Mouse (Mus musculus): ENCODE data around the gene Tsg101. TPM values are rescaled to one million over a fixed set of nuclear protein-coding genes. Genes with fewer than 3 reads are reported as not detected.

Gene Tsg101
- polyA plus RNA-seq, 1 experiment = 68.5 TPM

- no peaks in the 10 kb centered on the region for H3K36me3 ChIP-seq (ENCODE audit: control insufficient read depth, insufficient read depth)
- no peak overlapping the region for H3ac ChIP-seq (ENCODE audit: control insufficient read depth, insufficient read length)
- no peak for TF ChIP-seq MAX (IDR thresholded peaks at IDR 0.05; ENCODE audit: low read depth)
- TF ChIP-seq USF1 (IDR thresholded peaks at IDR 0.05; ENCODE audit: low read depth) = no peak
- no peak for TF ChIP-seq CEBPB (IDR thresholded peaks at IDR 0.05; ENCODE audit: insufficient read depth, poor library complexity, severe bottlenecking)
- TF ChIP-seq MYOD1 (IDR thresholded peaks at IDR 0.05; ENCODE audit: control insufficient read depth in 1 of 3, insufficient read length in 2 of 3, low read depth in 2 of 3) = no peak
- TF ChIP-seq MYOG (IDR thresholded peaks at IDR 0.05; ENCODE audit: control insufficient read depth in 1 of 3, insufficient read depth in 1 of 3, insufficient read length in 2 of 3, low read depth in 2 of 3) = no peak
- TF ChIP-seq REST (IDR thresholded peaks at IDR 0.05; ENCODE audit: insufficient read depth, insufficient read length) = no peak
- TF ChIP-seq POLR2A (IDR thresholded peaks at IDR 0.05; ENCODE audit: insufficient read length, low read depth) = no peak
- no peak for TF ChIP-seq E2F4 (IDR thresholded peaks at IDR 0.05; ENCODE audit: insufficient read depth)
- no peak for TF ChIP-seq POLR2AphosphoS2 (IDR thresholded peaks at IDR 0.05; ENCODE audit: insufficient read length, low read depth)
- TF ChIP-seq TCF12 (IDR thresholded peaks at IDR 0.05; ENCODE audit: insufficient read depth, poor library complexity, severe bottlenecking) = no peak
- no peak for TF ChIP-seq SRF (IDR thresholded peaks at IDR 0.05; ENCODE audit: control insufficient read depth, insufficient read length, low read depth)
- TF ChIP-seq TCF3 (IDR thresholded peaks at IDR 0.05; ENCODE audit: insufficient read length, low read depth) = no peak
- H3K4me3 ChIP-seq = no peak overlapping the region
- no peaks in the 10 kb centered on the region for H3K27me3 ChIP-seq (ENCODE audit: control insufficient read depth, insufficient read depth, insufficient read length)
- H3K4me2 ChIP-seq (ENCODE audit: low read depth) = no peak overlapping the region
- no peaks in the 10 kb centered on the region for H3K79me2 ChIP-seq (ENCODE audit: control insufficient read depth, insufficient read depth)
Observed at GRCm38 (mm10) chr7:46880992-46881391, 38.8 kb downstream of the Tsg101 start.

- no peak for TF ChIP-seq TCF3 (IDR thresholded peaks at IDR 0.05; ENCODE audit: insufficient read length, low read depth)
- H3K4me3 ChIP-seq = no peak overlapping the region
- H3K36me3 ChIP-seq (ENCODE audit: control insufficient read depth, insufficient read depth) = no peaks in the 10 kb centered on the region
- no peak overlapping the region for H3ac ChIP-seq (ENCODE audit: control insufficient read depth, insufficient read length)
- no peaks in the 10 kb centered on the region for H3K27me3 ChIP-seq (ENCODE audit: control insufficient read depth, insufficient read depth, insufficient read length)
- H3K79me2 ChIP-seq (ENCODE audit: control insufficient read depth, insufficient read depth) = no peaks in the 10 kb centered on the region
- H3K4me2 ChIP-seq (ENCODE audit: low read depth) = no peak overlapping the region
Observed at GRCm38 (mm10) chr7:46879851-46880250, 39.9 kb downstream of the Tsg101 start.

- no peak for TF ChIP-seq E2F4 (IDR thresholded peaks at IDR 0.05; ENCODE audit: insufficient read depth)
- TF ChIP-seq CEBPB (IDR thresholded peaks at IDR 0.05; ENCODE audit: insufficient read depth, poor library complexity, severe bottlenecking) = no peak
- no peak overlapping the region for H3K4me2 ChIP-seq (ENCODE audit: low read depth)
- no peaks in the 10 kb centered on the region for H3K27me3 ChIP-seq (ENCODE audit: control insufficient read depth, insufficient read depth, insufficient read length)
- no peaks in the 10 kb centered on the region for H3K79me2 ChIP-seq (ENCODE audit: control insufficient read depth, insufficient read depth)
- H3ac ChIP-seq (ENCODE audit: control insufficient read depth, insufficient read length) = no peak overlapping the region
- no peaks in the 10 kb centered on the region for H3K36me3 ChIP-seq (ENCODE audit: control insufficient read depth, insufficient read depth)
- no peak overlapping the region for H3K4me3 ChIP-seq
Observed at GRCm38 (mm10) chr7:46877255-46877654, 42.5 kb downstream of the Tsg101 start.

GRCm38 (mm10) chr7:46876841-46877240, 42.9 kb downstream of the Tsg101 start:
- H3K4me2 ChIP-seq (ENCODE audit: low read depth) = no peak overlapping the region
- TF ChIP-seq SRF (IDR thresholded peaks at IDR 0.05; ENCODE audit: control insufficient read depth, insufficient read length, low read depth) (no peak), MYOG (IDR thresholded peaks at IDR 0.05; ENCODE audit: control insufficient read depth in 1 of 3, insufficient read depth in 1 of 3, insufficient read length in 2 of 3, low read depth in 2 of 3) (no peak), MAX (IDR thresholded peaks at IDR 0.05; ENCODE audit: low read depth) (no peak), TCF12 (IDR thresholded peaks at IDR 0.05; ENCODE audit: insufficient read depth, poor library complexity, severe bottlenecking) (no peak), MYOD1 (IDR thresholded peaks at IDR 0.05; ENCODE audit: control insufficient read depth in 1 of 3, insufficient read length in 2 of 3, low read depth in 2 of 3) (no peak), USF1 (IDR thresholded peaks at IDR 0.05; ENCODE audit: low read depth) (no peak), TCF3 (IDR thresholded peaks at IDR 0.05; ENCODE audit: insufficient read length, low read depth) (no peak), CEBPB (IDR thresholded peaks at IDR 0.05; ENCODE audit: insufficient read depth, poor library complexity, severe bottlenecking) (no peak), REST (IDR thresholded peaks at IDR 0.05; ENCODE audit: insufficient read depth, insufficient read length) (no peak), POLR2A (IDR thresholded peaks at IDR 0.05; ENCODE audit: insufficient read length, low read depth) (no peak), POLR2AphosphoS2 (IDR thresholded peaks at IDR 0.05; ENCODE audit: insufficient read length, low read depth) (no peak), E2F4 (IDR thresholded peaks at IDR 0.05; ENCODE audit: insufficient read depth) (no peak)
- no peaks in the 10 kb centered on the region for H3K36me3 ChIP-seq (ENCODE audit: control insufficient read depth, insufficient read depth)

GRCm38 (mm10) chr7:46871988-46872387, 47.8 kb downstream of the Tsg101 start:
- Histone ChIP-seq H3K4me2 (ENCODE audit: low read depth) (no peak overlapping the region), H3K27me3 (ENCODE audit: control insufficient read depth, insufficient read depth, insufficient read length) (no peaks in the 10 kb centered on the region), H3K36me3 (ENCODE audit: control insufficient read depth, insufficient read depth) (no peaks in the 10 kb centered on the region), H3K4me3 (no peak overlapping the region), H3K79me2 (ENCODE audit: control insufficient read depth, insufficient read depth) (no peaks in the 10 kb centered on the region), H3ac (ENCODE audit: control insufficient read depth, insufficient read length) (no peak overlapping the region)
- no peak for TF ChIP-seq CEBPB (IDR thresholded peaks at IDR 0.05; ENCODE audit: insufficient read depth, poor library complexity, severe bottlenecking)
- TF ChIP-seq TCF3 (IDR thresholded peaks at IDR 0.05; ENCODE audit: insufficient read length, low read depth) = no peak
- TF ChIP-seq USF1 (IDR thresholded peaks at IDR 0.05; ENCODE audit: low read depth) = no peak
- no peak for TF ChIP-seq REST (IDR thresholded peaks at IDR 0.05; ENCODE audit: insufficient read depth, insufficient read length)
- TF ChIP-seq MYOG (IDR thresholded peaks at IDR 0.05; ENCODE audit: control insufficient read depth in 1 of 3, insufficient read depth in 1 of 3, insufficient read length in 2 of 3, low read depth in 2 of 3) = no peak
- TF ChIP-seq POLR2AphosphoS2 (IDR thresholded peaks at IDR 0.05; ENCODE audit: insufficient read length, low read depth) = no peak
- TF ChIP-seq MYOD1 (IDR thresholded peaks at IDR 0.05; ENCODE audit: control insufficient read depth in 1 of 3, insufficient read length in 2 of 3, low read depth in 2 of 3) = no peak
- TF ChIP-seq E2F4 (IDR thresholded peaks at IDR 0.05; ENCODE audit: insufficient read depth) = no peak
- TF ChIP-seq SRF (IDR thresholded peaks at IDR 0.05; ENCODE audit: control insufficient read depth, insufficient read length, low read depth) = no peak
- no peak for TF ChIP-seq POLR2A (IDR thresholded peaks at IDR 0.05; ENCODE audit: insufficient read length, low read depth)
- TF ChIP-seq MAX (IDR thresholded peaks at IDR 0.05; ENCODE audit: low read depth) = no peak
- no peak for TF ChIP-seq TCF12 (IDR thresholded peaks at IDR 0.05; ENCODE audit: insufficient read depth, poor library complexity, severe bottlenecking)

More at GRCm38 (mm10) chr7:46876841-46877240, 42.9 kb downstream of the Tsg101 start:
- H3ac ChIP-seq (ENCODE audit: control insufficient read depth, insufficient read length) = no peak overlapping the region
- H3K4me3 ChIP-seq = no peak overlapping the region
- no peaks in the 10 kb centered on the region for H3K79me2 ChIP-seq (ENCODE audit: control insufficient read depth, insufficient read depth)
- no peaks in the 10 kb centered on the region for H3K27me3 ChIP-seq (ENCODE audit: control insufficient read depth, insufficient read depth, insufficient read length)
